Comparison of ENCODE assay signal across 10 mouse cellular contexts in genomic region chr9:103653995-103654587, GRCm38 (mm10).
DNase-seq lines count a peak whose midpoint lies in the region; ATAC-seq and TF ChIP-seq lines count a peak whose summit lies in the region.
"Had no signal": no experiment of that assay in that cellular context is flagged by ENCODE, and none has a peak within 500 bp of the region (broad histone marks: within the 10 kb centered on the region; RNA-seq: fewer than 3 reads in every experiment).

No protein-coding gene starts in this region.

- TF ChIP-seq CTCF in brain, embryonic 14.5 days (IDR thresholded peaks at IDR 0.05; ENCODE audit: borderline replicate concordance, extremely low read depth, insufficient read depth, insufficient read length), result no peak

- H3K27ac ChIP-seq in midbrain, embryonic 11.5 days (ENCODE audit: low read depth, low read length), result no peak overlapping the region; the same call in 1 of the 2 replicates

- no peaks in the 10 kb centered on the region for H3K27me3 ChIP-seq in midbrain, embryonic 11.5 days (ENCODE audit: control insufficient read depth, insufficient read depth, low read length)

- DNase-seq in B cell, adult 2 months, result peak; percentile 53 to 54
- DNase-seq in brain, embryonic 14.5 days (ENCODE audit: low read depth), result peak; percentile 91
- no peak for DNase-seq in midbrain, embryonic 11.5 days (ENCODE audit: low spot score, missing footprints)
- no peak for DNase-seq in adrenal gland, adult 2 months
- no peak for DNase-seq in spleen, postnatal 4 days (ENCODE audit: low spot score in 2 of 2)
- DNase-seq: gastrocnemius, postnatal 25 days; layer of hippocampus, adult 9-11 months; lung, postnatal 36 days had no signal

- no peak overlapping the region for H3K9ac ChIP-seq in midbrain, embryonic 11.5 days (ENCODE audit: low read length)

- no peaks in the 10 kb centered on the region for H3K36me3 ChIP-seq in midbrain, embryonic 11.5 days (ENCODE audit: control insufficient read depth, insufficient read depth, low read length)

- no peak overlapping the region for H3K4me3 ChIP-seq in midbrain, embryonic 11.5 days (ENCODE audit: low read depth, low read length)

- H3K9me3 ChIP-seq in midbrain, embryonic 11.5 days (ENCODE audit: control insufficient read depth, low read length), result no peaks in the 10 kb centered on the region

- H3K4me2 ChIP-seq in midbrain, embryonic 11.5 days, result no peak overlapping the region

- WGBS in midbrain, embryonic 11.5 days, result 25% methylated on average over 10 of the region's 10 CpGs

- TF ChIP-seq POLR2A in brain, embryonic 14.5 days (IDR thresholded peaks at IDR 0.05; ENCODE audit: borderline replicate concordance, extremely low read depth, insufficient read depth, insufficient read length, poor library complexity, severe bottlenecking), result no peak

- peaks cover 18% of the 10 kb centered on the region for H3K4me1 ChIP-seq in midbrain, embryonic 11.5 days (ENCODE audit: control insufficient read depth, insufficient read depth, low read length)

- peak; percentile 54 for ATAC-seq in granulocyte monocyte progenitor cell, adult 5-6 weeks (replicated peaks; ENCODE audit: poor library complexity, severe bottlenecking)
- peak; percentile 54; the same call in 1 of the 2 replicates for ATAC-seq in midbrain, embryonic 11.5 days (ENCODE audit: low FRiP score)
- no peak for ATAC-seq in activated CD4-positive, CD25-positive, alpha-beta regulatory T cell, adult 4 months

Comparison
In these comparisons a context has a peak if more than half of its experiments do, and no peak if none do; other contexts are left out.
1. DNase-seq: peak in B cell, adult 2 months (2 of 2) and brain, embryonic 14.5 days (single experiment); none in midbrain, embryonic 11.5 days (single experiment), adrenal gland, adult 2 months (single experiment) and spleen, postnatal 4 days (0 of 2).